Mouse (Mus musculus) heart, adult 11 months (tissue): ENCODE measurements around the gene Wdr35.
"Not testable (repeated sequence)": the region's sequence is repeated elsewhere in the genome, so short reads cannot be mapped to it uniquely, and the experiment has no call there.

Experiments used
- DNase-seq: peaks from one replicate; pipeline ENCODE4 v3.0.0; 2022

The Wdr35 gene

DNA sequence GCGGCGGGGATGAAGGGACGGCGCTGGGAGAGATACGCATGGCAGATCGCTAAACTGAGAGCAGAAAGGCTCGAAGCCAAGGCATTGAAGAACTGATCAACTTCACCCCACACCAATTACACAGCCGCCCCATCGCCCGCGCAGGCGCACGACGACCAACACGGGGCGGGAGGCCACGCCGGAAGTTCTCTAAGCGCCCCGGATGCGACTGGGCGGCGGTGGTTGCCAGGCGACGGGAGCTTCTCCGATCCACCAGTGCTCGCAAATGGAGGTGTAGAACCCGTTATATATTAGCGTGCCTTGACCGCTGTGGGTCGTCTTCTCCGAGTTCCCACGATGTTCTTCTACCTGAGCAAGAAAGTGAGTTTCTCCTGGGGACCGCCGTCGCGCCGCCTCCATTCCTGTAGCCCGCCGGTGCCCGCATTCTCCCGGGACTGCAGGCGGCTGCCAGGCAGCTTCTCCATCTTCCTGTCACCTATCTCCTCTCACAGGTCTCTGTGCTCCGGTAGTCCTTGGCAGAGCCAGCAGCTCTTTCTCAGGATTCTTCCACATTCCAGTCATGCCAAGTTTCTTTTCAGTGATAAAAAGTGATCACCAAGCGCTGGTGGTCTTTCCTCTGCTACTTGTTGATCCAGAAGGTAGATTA, at the start of gene Wdr35:
Gene Wdr35 (plus strand): TSS at position 73 of the 646 bp plus-strand sequence.
- peak; percentile 99 for DNase-seq

DNA sequence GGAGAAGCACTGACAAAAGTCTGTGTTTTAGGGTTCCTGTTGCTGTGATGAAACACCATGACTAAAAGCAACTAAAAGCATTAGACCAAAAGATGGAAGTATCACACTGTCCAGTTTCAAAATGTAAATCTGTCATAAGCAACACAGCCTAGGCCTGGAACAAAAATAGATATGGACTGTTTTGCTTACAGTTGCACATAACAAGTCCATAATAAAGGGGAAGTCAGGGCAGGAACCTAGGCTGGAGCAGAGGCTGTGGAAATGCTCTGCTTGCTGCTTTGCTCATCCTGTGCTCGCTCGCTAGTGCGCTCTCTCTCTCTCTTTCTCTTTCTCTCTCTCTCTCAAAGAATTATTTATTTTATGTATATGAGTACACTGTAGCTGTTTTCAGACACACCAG, 46.0 kb upstream of the Wdr35 start:
- DNase-seq: peak; percentile 90

- peak; percentile 83 for DNase-seq
Measured at GRCm38 (mm10) chr12:8928766-8929165, 44.9 kb upstream of the Wdr35 start.

GRCm38 (mm10) chr12:8931083-8931482, 42.6 kb upstream of the Wdr35 start:
- peak; percentile 74 for DNase-seq

- peak; percentile 93 for DNase-seq
Measured at GRCm38 (mm10) chr12:8935349-8935748, 38.3 kb upstream of the Wdr35 start.

DNA sequence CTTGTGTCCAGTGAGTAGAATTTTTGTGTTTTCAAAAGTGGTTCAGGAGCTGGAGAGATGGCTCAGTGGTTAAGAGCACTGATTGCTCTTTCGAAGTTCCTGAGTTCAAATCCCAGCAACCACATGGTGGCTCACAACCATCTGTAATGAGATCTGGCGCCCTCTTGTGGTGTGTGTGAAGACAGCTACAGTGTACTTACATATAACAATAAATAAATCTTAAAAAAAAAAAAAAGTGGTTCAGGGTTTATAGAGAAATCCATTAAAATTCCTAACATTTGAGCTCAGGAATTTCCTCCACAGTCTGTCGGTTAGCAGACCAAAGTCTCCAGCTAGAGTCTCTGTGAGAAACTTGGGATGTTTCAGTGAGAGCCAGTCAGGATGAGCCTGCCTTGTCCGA, 37.5 kb upstream of the Wdr35 start:
- not testable (repeated sequence) for DNase-seq

GRCm38 (mm10) chr12:8939490-8939889, 34.2 kb upstream of the Wdr35 start:
- DNase-seq: no peak

DNA sequence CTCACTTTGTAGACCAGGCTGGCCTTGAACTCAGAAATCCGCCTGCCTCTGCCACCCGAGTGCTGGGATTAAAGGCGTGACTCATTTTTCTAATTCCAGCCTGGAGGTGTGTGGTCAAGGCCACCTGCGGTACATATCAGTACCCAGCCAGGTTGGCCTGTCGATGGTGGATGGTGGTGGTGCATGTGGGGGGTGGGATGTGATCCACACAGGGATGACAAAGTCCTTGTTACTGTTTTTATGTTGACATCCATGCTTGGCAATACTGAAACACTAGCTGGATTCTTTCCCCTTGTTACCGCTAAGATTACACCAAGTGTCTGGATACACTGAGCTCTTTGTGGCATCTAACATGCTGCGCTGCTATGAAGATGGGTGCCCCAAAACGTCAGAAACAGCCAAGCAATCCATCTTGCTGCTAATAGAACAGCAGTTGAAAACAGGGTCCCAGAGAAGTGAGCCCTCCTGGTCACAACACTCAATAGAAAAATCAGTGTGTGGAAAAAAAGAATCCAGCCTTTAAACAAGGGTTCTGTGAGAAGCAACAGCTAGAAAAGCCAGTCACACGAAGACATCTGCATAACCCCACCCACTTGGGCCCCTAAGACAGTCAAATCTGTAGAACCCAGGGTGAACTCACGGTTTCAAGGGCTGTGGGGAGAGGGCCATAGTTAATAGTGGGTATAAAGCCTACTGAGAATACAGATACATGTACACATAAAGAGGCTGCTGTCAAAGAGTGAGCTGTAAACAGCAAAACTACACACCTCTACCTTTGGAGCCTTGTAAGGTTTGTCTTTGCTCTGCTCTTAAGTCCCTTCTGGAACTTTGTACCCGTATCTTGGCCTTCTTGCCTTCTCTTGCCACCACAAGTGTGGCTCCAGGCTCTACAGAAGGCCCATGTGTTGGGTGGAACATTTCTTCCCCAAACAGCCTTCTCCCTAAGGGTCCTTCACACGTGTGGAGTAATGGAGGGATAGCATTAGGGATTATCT, 33.4 kb upstream of the Wdr35 start:
- no peak for DNase-seq

DNA sequence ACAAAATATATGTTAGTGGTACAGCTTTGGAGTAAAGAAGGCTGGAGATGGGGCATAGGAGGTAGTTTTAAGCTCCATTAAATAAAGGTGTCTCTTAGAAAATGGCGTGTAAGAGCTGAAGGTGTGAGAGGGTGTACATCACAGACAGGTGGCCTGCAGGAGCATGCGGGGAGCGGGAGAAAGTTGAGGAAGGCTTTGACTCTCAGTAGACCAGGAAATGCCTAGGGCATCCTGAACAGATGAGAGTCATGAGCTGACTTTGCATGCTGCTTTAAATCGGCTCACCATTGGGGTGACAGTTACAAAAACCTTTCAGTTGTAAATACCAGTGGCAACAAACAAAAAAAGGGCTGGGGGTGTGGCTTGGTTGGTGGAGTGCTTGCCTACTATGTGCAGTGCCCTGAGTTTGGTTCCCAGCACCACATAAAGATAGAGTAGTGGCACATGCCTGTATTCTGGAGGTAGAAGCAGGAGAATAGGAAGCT, 32.5 kb upstream of the Wdr35 start:
- DNase-seq: no peak

- DNase-seq: no peak
Measured at GRCm38 (mm10) chr12:8941699-8942392, 31.8 kb upstream of the Wdr35 start.

GRCm38 (mm10) chr12:8947163-8947562, 26.5 kb upstream of the Wdr35 start:
- DNase-seq: no peak

- peak; percentile 97 for DNase-seq
Measured at GRCm38 (mm10) chr12:8947714-8948464, 25.8 kb upstream of the Wdr35 start, which contains the start of gene Matn3. Gene Matn3 (plus strand): TSS chr12:8947929.

DNA sequence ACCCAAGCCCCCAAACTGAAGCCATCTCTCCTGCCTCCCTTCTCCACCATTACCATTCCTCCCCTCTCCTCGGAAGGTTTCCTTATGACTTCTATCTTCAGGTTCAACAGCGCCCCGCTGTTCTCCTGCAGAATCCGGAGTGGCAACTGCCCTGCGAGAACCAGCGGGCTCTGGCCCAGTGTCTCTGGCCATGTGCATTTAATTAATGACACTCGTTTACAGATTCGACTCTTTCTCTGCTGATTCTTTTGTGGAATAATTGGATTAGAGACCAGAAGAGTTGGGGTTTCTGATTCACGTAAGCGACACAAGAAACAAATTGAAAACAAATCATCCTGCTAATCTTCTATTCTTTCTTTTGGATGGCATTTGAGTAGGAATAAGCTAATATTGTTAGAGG, 20.6 kb upstream of the Wdr35 start:
- peak; percentile 27 for DNase-seq

DNA sequence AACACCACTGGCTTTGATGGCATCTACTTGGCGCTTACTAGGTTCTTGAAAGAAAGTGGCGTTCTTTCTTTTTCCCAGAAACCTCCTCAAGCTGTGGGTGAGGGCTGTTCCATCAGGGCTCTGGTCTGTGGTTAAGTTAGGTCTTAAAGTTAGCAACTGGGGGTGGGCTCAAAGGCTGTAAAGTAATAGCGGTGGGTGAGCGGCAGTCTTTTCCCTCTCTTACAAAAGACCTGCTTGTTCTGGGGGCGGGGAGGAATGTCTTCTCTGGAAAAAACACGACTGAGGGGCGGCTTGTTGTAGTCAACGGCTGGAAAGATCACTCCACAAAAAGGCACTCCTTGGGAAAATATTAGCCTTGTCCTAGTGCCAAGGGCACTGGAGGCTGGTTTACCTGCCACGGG, 19.5 kb upstream of the Wdr35 start:
- DNase-seq: peak; percentile 76

GRCm38 (mm10) chr12:8961607-8962316, 11.9 kb upstream of the Wdr35 start:
- DNase-seq: peak; percentile 56

DNA sequence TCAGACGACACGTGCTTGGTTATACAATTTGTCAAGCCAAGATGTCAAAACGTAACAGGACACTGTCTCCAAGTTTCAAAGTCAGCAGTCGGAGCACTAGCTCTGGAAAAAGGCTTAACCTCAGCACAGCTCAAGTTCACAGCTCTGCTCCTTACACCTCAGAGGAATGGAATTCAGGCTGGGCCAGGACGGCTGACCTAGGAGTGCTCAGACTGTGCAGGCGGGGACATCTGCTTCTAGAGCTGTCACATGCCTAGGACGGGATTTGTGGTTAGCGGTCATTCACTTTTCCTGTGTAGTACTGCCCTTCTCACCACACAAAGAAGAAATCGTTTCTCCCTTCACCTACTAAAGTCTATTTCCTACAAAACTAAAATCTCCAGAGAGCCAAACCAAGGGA, 3.9 kb upstream of the Wdr35 start:
- peak; percentile 97 for DNase-seq

GRCm38 (mm10) chr12:8975076-8975475, 1.4 kb downstream of the Wdr35 start:
- DNase-seq: peak; percentile 82

DNA sequence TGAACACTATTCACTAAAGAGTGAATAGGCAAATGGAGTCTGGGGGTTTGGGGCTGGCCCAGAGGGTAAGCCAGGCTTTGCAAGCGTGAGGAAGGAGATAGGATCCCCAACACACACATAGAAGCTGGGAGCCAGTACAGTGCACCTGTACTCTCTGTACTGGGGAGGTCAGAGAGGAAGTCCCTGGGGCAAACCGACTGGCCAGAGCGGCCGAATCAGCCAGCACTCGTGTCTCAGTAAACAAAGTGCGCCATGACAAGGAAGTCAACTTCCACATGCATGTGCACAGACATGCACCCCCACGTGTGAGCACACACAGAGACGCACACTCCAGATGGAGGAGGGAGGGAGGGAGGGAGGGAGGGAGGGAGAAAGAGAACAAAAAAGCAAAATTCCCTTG, 19.5 kb downstream of the Wdr35 start:
- peak; percentile 94 for DNase-seq

GRCm38 (mm10) chr12:8998318-8998717, 24.6 kb downstream of the Wdr35 start:
- peak; percentile 66 for DNase-seq

DNA sequence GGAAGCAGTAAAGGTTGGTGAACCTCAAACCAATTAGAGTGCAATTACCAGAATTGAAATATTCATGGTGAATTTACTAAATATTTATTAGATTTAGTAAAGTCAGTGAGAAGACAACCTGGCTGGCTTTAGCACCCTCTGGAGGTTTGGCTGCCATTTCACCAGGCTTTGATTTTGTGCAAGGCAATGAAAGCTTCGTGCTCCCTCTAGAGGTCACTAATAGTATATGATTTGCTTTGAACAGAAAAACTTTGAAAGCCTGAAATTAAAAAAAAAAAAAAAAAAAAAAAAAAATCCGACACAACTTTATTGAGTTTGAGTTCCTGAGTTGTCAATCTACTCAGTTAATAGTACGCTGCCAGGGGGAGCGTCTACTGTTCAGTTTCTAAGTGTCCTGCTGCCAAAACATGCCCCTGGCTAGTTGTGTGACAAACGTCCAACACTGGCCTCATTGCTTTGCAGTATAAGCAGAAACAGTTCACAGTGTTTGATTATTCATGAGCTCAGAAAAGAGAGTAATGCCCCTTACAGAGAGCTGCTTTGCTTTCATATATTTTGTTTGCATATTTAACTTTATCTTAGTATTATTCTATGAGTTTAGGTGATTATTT, 28.5 kb downstream of the Wdr35 start:
- peak; percentile 73 for DNase-seq

- DNase-seq: peak; percentile 86
Measured at GRCm38 (mm10) chr12:9007146-9007545, 33.5 kb downstream of the Wdr35 start.
